Mouse (Mus musculus) midbrain, embryonic 16.5 days (tissue): ENCODE measurements around the gene Efna2. TPM values are rescaled to one million over a fixed set of nuclear protein-coding genes. Genes with fewer than 3 reads are reported as not detected.

ENCODE experiments used
- ATAC-seq: fragments of 200-750 bp; cut with Nextera tagmentation; 2 replicates; pipeline ENCODE4 v1.8.0; 2017; ENCODE audit warnings: moderate TSS enrichment
- H3K27ac ChIP-seq: fragments of 300-500 bp; sonication (generic); 2 replicates; pipeline ENCODE4 v1.5.1; 2014; ENCODE audit warnings: mild to moderate bottlenecking, low read length, mixed read lengths
- H3K27me3 ChIP-seq: fragments of 300-500 bp; sonication (generic); 2 replicates; pipeline ENCODE4 v1.6.1; 2014; ENCODE audit warnings: low read depth, low read length, mixed read lengths; ENCODE audit not compliant: control insufficient read depth, insufficient read depth
- H3K36me3 ChIP-seq: fragments of 300-500 bp; sonication (generic); 2 replicates; pipeline ENCODE4 v1.6.1; 2014; ENCODE audit warnings: mild to moderate bottlenecking, low read length, moderate library complexity, mixed read lengths; ENCODE audit not compliant: control insufficient read depth, insufficient read depth
- H3K4me1 ChIP-seq: fragments of 300-500 bp; sonication (generic); 2 replicates; pipeline ENCODE4 v1.6.1; 2014; ENCODE audit warnings: mild to moderate bottlenecking, low read length, mixed read lengths; ENCODE audit not compliant: control insufficient read depth, insufficient read depth
- H3K4me2 ChIP-seq: fragments of 300-500 bp; sonication (generic); 2 replicates; pipeline ENCODE4 v1.6.1; 2014; ENCODE audit warnings: mild to moderate bottlenecking, low read length, mixed read lengths
- H3K4me3 ChIP-seq: fragments of 300-500 bp; sonication (generic); 2 replicates; pipeline ENCODE4 v1.5.1; 2014; ENCODE audit warnings: low read depth, mild to moderate bottlenecking, low read length, moderate library complexity, mixed read lengths
- H3K9ac ChIP-seq: fragments of 300-500 bp; sonication (generic); 2 replicates; pipeline ENCODE4 v1.6.1; 2014; ENCODE audit warnings: low read depth, low read length, mixed read lengths
- H3K9me3 ChIP-seq: fragments of 300-500 bp; sonication (generic); replicated peaks from 2 replicates; pipeline ENCODE4 v1.6.1; 2014; ENCODE audit warnings: mild to moderate bottlenecking, low read length, mixed read lengths; ENCODE audit not compliant: control insufficient read depth, poor library complexity, severe bottlenecking
- WGBS: fragments of 180-500 bp; shearing (Covaris S2); extraction: QIAGEN DNeasy Blood & Tissue Kit; methylation state at CpG from one replicate; pipeline ENCODE4 v1.1.7; 2014; 5-methylcytosine and 5-hydroxymethylcytosine counted together
- polyA plus RNA-seq: library from polyadenylated mRNA; unstranded; fragments of >200 nt; fragmentation: Nextera tagmentation; extraction: Ambion mirVana; gene quantifications from 2 replicates; pipeline ENCODE4 v1.2.1, GENCODE M21; 2015

The Efna2 gene
- polyA plus RNA-seq, 1 experiment from 2014 or later, result 43.3 TPM

DNA sequence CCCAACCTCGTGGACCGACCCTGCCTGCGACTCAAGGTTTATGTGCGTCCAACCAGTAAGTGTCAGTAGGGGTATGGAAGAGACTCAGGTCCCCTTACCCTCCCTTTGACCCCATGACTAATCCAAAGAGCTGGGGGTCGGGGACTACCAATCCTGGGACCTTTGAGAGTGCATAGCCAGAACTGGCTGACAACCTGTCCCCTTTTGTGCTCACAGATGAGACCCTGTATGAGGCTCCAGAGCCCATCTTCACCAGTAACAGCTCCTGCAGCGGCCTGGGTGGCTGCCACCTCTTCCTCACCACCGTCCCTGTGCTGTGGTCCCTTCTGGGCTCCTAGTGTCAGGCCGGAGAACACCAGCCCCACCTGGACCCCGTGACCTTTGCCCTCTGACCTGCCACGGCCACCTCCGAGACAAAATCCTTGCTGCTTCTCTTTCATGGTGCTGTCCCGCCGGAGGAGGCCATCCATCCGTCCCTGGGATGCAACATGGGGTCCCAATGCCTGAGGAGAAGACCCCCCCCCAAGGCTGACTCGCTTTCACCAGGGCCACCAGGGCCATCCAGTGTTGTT is 9.3 kb downstream of the Efna2 start:
- no peaks in the 10 kb centered on the region for H3K9me3 ChIP-seq
- H3K4me1 ChIP-seq, result peaks cover 13% of the 10 kb centered on the region
- 0 out of 2 replicates have a peak overlapping the region, but pooled peaks have one; percentile 6 for H3K9ac ChIP-seq
- H3K36me3 ChIP-seq, result peaks cover 14% of the 10 kb centered on the region
- no peak overlapping the region for H3K4me2 ChIP-seq
- H3K27ac ChIP-seq, result peak overlapping the region; percentile 70
- ATAC-seq, result no peak
- 49% methylated on average over 15 of the region's 15 CpGs for WGBS
- no peak overlapping the region for H3K4me3 ChIP-seq
- H3K27me3 ChIP-seq, result no peaks in the 10 kb centered on the region

- no peaks in the 10 kb centered on the region for H3K9me3 ChIP-seq
- H3K27ac ChIP-seq, result peak overlapping the region; percentile 82
- peak overlapping the region; percentile 35 for H3K4me3 ChIP-seq
- peaks cover 13% of the 10 kb centered on the region for H3K4me1 ChIP-seq
- peaks cover 14% of the 10 kb centered on the region for H3K36me3 ChIP-seq
- 5% methylated on average over 21 of the region's 21 CpGs for WGBS
- ATAC-seq, result peak; percentile 2; the same call in 1 of the 2 replicates
- no peaks in the 10 kb centered on the region for H3K27me3 ChIP-seq
- peak overlapping the region; percentile 66 for H3K4me2 ChIP-seq
- peak overlapping the region; percentile 78 for H3K9ac ChIP-seq
These were observed 10.7 kb downstream of the Efna2 start for GRCm38 (mm10) chr10:80189999-80190398.

DNA sequence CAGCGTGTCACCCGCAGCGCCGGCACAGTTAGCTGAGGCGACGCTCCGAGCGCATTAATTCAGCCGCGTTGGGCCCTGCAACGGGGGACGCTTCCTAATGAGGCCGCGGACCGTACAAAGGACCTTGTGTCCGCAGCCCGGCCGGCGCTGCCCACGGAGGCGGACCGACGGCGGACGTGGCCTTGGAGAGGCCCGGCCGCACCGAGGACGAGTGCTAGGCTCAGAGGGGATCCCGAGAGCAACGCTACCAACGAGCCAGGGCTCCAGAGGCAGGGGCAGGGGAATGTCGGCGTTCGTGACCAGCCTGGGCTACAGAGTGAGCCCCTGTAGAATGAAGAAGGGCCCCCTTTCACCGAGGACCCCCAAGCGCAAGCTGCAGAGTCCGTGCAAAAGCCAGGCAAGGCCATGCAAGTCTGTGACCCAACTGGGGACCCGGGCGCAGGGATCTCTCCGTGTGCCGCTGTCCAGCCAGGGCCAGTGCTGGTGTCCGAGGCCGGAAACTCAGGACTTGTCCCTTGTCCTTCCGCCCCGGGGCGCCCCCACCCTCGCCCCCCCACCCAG is 11.3 kb downstream of the Efna2 start:
- Histone ChIP-seq H3K27ac (peak overlapping the region; percentile 82), H3K9ac (peak overlapping the region; percentile 78), H3K4me1 (peaks cover 13% of the 10 kb centered on the region), H3K4me2 (peak overlapping the region; percentile 66), H3K9me3 (no peaks in the 10 kb centered on the region), H3K4me3 (peak overlapping the region; percentile 35), H3K27me3 (no peaks in the 10 kb centered on the region), H3K36me3 (peaks cover 14% of the 10 kb centered on the region)
- peak; percentile 30; the same call in 1 of the 2 replicates for ATAC-seq
- 2% methylated on average over 48 of the region's 48 CpGs for WGBS

DNA sequence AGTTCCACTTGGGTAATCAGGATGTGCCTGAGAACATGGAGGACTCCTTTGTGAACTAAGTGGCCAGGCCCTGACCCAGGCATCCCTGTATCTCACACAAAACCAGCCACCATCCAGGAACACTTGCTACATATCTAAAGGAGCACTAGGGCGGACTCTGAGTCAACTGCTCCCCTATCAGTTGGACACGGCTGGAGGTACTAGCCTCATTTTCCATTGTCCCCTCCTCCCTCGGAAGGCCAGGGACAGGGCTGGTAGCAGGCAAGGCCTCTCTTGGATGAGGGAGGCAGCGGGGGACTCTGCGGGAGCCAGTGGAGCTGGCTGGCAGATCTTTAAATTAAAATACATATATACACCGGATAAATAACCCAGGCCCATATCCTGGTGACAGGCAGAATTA is 14.7 kb downstream of the Efna2 start:
- H3K4me2 ChIP-seq, result no peak overlapping the region
- no peak overlapping the region for H3K4me3 ChIP-seq
- H3K9ac ChIP-seq, result no peak overlapping the region
- peaks cover 13% of the 10 kb centered on the region for H3K4me1 ChIP-seq
- no peaks in the 10 kb centered on the region for H3K27me3 ChIP-seq
- no peak for ATAC-seq
- no peak overlapping the region for H3K27ac ChIP-seq
- H3K9me3 ChIP-seq, result no peaks in the 10 kb centered on the region
- H3K36me3 ChIP-seq, result no peaks in the 10 kb centered on the region
- WGBS, result 32% methylated on average over 6 of the region's 6 CpGs

DNA sequence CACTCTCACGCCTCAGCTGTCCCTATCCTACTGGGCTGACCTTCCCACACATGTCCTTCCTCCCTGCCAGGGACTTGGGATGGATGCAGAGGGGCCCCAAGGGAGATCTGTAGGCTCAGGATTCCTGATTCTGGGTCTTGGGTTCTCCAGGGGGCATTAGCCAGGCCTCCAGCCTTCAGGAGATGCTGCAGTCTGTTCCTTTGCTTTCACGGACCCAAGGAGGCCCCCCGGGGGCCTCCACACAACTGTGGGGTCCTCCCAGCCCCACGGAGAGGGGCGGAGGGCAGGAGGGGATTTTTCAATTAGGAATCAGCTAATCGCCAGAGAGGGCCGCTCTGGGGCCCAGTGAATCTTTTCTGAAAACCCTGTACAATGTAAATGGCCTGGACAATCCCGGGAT is 15.2 kb downstream of the Efna2 start:
- Histone ChIP-seq H3K27ac (no peak overlapping the region), H3K9ac (no peak overlapping the region), H3K9me3 (no peaks in the 10 kb centered on the region), H3K4me3 (no peak overlapping the region), H3K27me3 (no peaks in the 10 kb centered on the region), H3K4me1 (peaks cover 13% of the 10 kb centered on the region), H3K36me3 (no peaks in the 10 kb centered on the region), H3K4me2 (no peak overlapping the region)
- ATAC-seq, result no peak
- WGBS, result 11% methylated on average over 8 of the region's 8 CpGs

GRCm38 (mm10) chr10:80196167-80196566 is 16.9 kb downstream of the Efna2 start:
- no peak overlapping the region for H3K27ac ChIP-seq
- 68% methylated on average over 1 of the region's 1 CpGs for WGBS
- no peaks in the 10 kb centered on the region for H3K36me3 ChIP-seq
- no peaks in the 10 kb centered on the region for H3K4me1 ChIP-seq
- no peak for ATAC-seq
- no peak overlapping the region for H3K9ac ChIP-seq
- H3K4me2 ChIP-seq, result no peak overlapping the region
- no peak overlapping the region for H3K4me3 ChIP-seq
- H3K9me3 ChIP-seq, result no peaks in the 10 kb centered on the region
- H3K27me3 ChIP-seq, result no peaks in the 10 kb centered on the region

GRCm38 (mm10) chr10:80196778-80197581 is 17.7 kb downstream of the Efna2 start:
- Histone ChIP-seq H3K36me3 (no peaks in the 10 kb centered on the region), H3K9me3 (no peaks in the 10 kb centered on the region), H3K27me3 (no peaks in the 10 kb centered on the region), H3K4me2 (no peak overlapping the region), H3K27ac (no peak overlapping the region; the same call in 1 of the 2 replicates), H3K9ac (0 out of 2 replicates have a peak overlapping the region, but pooled peaks have one; percentile 30), H3K4me3 (no peak overlapping the region), H3K4me1 (no peaks in the 10 kb centered on the region)
- 20% methylated on average over 33 of the region's 33 CpGs for WGBS
- no peak for ATAC-seq

DNA sequence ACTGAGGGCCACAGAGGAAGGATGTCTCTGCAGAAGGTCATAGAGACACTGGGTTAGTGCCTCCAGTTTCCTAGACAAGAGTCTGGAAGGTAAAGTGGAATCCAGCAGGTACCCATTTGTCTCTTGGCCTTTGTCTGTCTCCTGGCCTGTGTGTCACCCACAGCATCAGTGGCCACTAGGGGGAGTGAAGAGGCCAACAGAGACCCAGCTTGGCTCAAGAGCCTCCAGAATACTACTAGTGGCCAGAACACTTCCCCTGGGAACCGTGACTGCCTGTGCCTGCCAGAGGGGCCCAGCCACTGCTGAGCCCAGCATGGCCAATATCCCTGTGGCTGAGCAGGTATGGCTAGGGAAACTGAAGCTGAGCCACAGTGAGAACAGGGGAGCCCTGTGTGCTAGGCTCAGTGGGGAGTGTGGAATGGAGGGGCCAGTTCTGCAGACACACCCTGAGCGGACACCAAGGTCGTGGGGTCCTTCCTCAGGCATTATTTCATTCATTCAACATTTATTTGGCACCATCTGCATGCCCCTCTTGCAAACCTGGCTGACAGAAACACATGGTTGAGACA is 20.2 kb downstream of the Efna2 start:
- H3K27ac ChIP-seq, result no peak overlapping the region
- WGBS, result 26% methylated on average over 3 of the region's 3 CpGs
- H3K27me3 ChIP-seq, result no peaks in the 10 kb centered on the region
- no peak overlapping the region for H3K4me2 ChIP-seq
- peak; percentile 77 for ATAC-seq
- no peaks in the 10 kb centered on the region for H3K9me3 ChIP-seq
- H3K36me3 ChIP-seq, result no peaks in the 10 kb centered on the region
- H3K4me3 ChIP-seq, result no peak overlapping the region
- H3K4me1 ChIP-seq, result peaks cover 5% of the 10 kb centered on the region
- H3K9ac ChIP-seq, result 0 out of 2 replicates have a peak overlapping the region, but pooled peaks have one; percentile 20
